Mouse (Mus musculus): ENCODE results near the gene Rrn3.

DNA sequence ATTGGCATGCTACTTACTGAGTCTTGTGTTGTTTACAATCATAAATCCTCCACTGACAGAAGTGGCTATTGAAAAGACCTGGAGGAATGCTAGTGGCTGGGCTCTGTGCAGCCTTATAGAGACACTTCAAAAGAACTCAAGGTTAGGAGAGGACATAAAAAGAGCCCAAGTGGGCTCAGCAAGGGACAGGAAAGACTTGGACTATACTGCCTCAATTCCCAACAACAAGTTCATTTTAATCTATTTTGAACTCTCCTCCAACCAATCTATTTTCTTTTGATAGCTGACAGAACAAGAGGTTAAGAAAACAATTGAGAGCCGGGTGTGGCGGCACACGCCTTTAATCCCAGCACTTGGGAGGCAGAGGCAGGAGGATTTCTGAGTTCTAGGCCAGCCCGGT, 73.4 kb downstream of the Rrn3 start:
- TF ChIP-seq CTCF (IDR thresholded peaks at IDR 0.05 in 2 of 3, conservative IDR thresholded peaks at IDR 0.05 in 1 of 3; ENCODE audit: control insufficient read depth in 1 of 3, insufficient read depth in 1 of 3, low read depth in 2 of 3, low read length in 3 of 3, poor library complexity in 1 of 3, severe bottlenecking in 1 of 3): no peak
- TF ChIP-seq CHD2 (IDR thresholded peaks at IDR 0.05; ENCODE audit: low read length): no peak
- no peak for TF ChIP-seq MAX (IDR thresholded peaks at IDR 0.05; ENCODE audit: low read length)
- no peak for TF ChIP-seq TCF12 (IDR thresholded peaks at IDR 0.05; ENCODE audit: low read depth, low read length)
- no peak for TF ChIP-seq E2F4 (IDR thresholded peaks at IDR 0.05; ENCODE audit: borderline replicate concordance, low read depth, low read length)
- no peak for TF ChIP-seq EP300 (IDR thresholded peaks at IDR 0.05; ENCODE audit: low read depth in 1 of 2, low read length in 2 of 2)
- no peak for TF ChIP-seq MEF2A (IDR thresholded peaks at IDR 0.05; ENCODE audit: extremely low read depth, insufficient replicate concordance, low read depth, low read length, poor library complexity, severe bottlenecking)
- no peak for TF ChIP-seq TBP (IDR thresholded peaks at IDR 0.05; ENCODE audit: low read depth, low read length)
- TF ChIP-seq MAZ (IDR thresholded peaks at IDR 0.05; ENCODE audit: low read depth, low read length): no peak
- TF ChIP-seq POLR2A (IDR thresholded peaks at IDR 0.05; ENCODE audit: control insufficient read depth in 1 of 2, insufficient read depth in 1 of 2, low read depth in 1 of 2, low read length in 2 of 2, poor library complexity in 1 of 2): no peak
- no peak for TF ChIP-seq SMC3 (IDR thresholded peaks at IDR 0.05; ENCODE audit: low read depth, low read length)
